Mouse (Mus musculus) cerebellum, adult 8-10 months (tissue): ENCODE measurements around the gene Mast3.

Experiments
- DNase-seq: peaks from one replicate; pipeline ENCODE4 v3.0.0; 2022

Gene Mast3

GRCm38 (mm10) chr8:70804481-70805206 lies at the start of gene Mast3:
Gene Mast3, minus strand, starts transcription at chr8:70805054.
- DNase-seq, result no peak

GRCm38 (mm10) chr8:70853863-70854262 lies 49.0 kb upstream of the Mast3 start:
- no peak for DNase-seq

- DNase-seq, result no peak
Measured at GRCm38 (mm10) chr8:70852595-70853231, 47.9 kb upstream of the Mast3 start.

- no peak for DNase-seq
Measured at GRCm38 (mm10) chr8:70851837-70852236, 47.0 kb upstream of the Mast3 start.

GRCm38 (mm10) chr8:70850947-70851346 lies 46.1 kb upstream of the Mast3 start:
- no peak for DNase-seq

GRCm38 (mm10) chr8:70850132-70850845 lies 45.4 kb upstream of the Mast3 start:
- DNase-seq, result no peak

- no peak for DNase-seq
Measured at GRCm38 (mm10) chr8:70849333-70849990, 44.6 kb upstream of the Mast3 start.

GRCm38 (mm10) chr8:70846371-70847154 lies 41.7 kb upstream of the Mast3 start:
- no peak for DNase-seq

- DNase-seq, result no peak
Measured at GRCm38 (mm10) chr8:70845108-70845507, 40.3 kb upstream of the Mast3 start.

- peak; percentile 87 for DNase-seq
Measured at GRCm38 (mm10) chr8:70844523-70844922, 39.7 kb upstream of the Mast3 start.

GRCm38 (mm10) chr8:70843941-70844340 lies 39.1 kb upstream of the Mast3 start:
- no peak for DNase-seq

GRCm38 (mm10) chr8:70843214-70843773 lies 38.4 kb upstream of the Mast3 start:
- no peak for DNase-seq

GRCm38 (mm10) chr8:70842484-70842883 lies 37.6 kb upstream of the Mast3 start:
- no peak for DNase-seq

GRCm38 (mm10) chr8:70841147-70842072 lies 36.6 kb upstream of the Mast3 start:
- DNase-seq, result peak; percentile 91

- no peak for DNase-seq
Measured at GRCm38 (mm10) chr8:70840590-70840989, 35.7 kb upstream of the Mast3 start.

- DNase-seq, result peak; percentile 96
Measured at GRCm38 (mm10) chr8:70839408-70840351, 34.8 kb upstream of the Mast3 start, which contains the start of gene Arrdc2. Gene Arrdc2, minus strand, starts transcription at chr8:70839720.

- no peak for DNase-seq
Measured at GRCm38 (mm10) chr8:70838654-70839407, 34.0 kb upstream of the Mast3 start.

GRCm38 (mm10) chr8:70836666-70837065 lies 31.8 kb upstream of the Mast3 start:
- DNase-seq, result no peak

GRCm38 (mm10) chr8:70834071-70834470 lies 29.2 kb upstream of the Mast3 start:
- DNase-seq, result no peak
